Mouse (Mus musculus) left cerebral cortex, postnatal 10 days (tissue): ENCODE measurements around the gene Pcyt1b. TPM values are rescaled to one million over a fixed set of nuclear protein-coding genes. Genes with fewer than 3 reads are reported as not detected.

ENCODE experiments used
- DNase-seq, 2 experiments: peaks; one replicate each; pipeline ENCODE4 v3.0.0; 2021 to 2022; ENCODE audit warnings: low spot score in 2 of 2, mixed read lengths in 1 of 2; ENCODE audit errors: extremely low spot score in 1 of 2
- intact Hi-C: fragments of 180-260 bp; cut with DNase I; formaldehyde crosslinking; loops from one replicate; pipeline ENCODE4 v1.15.1; 2025
- total RNA-seq, 2 experiments: library from RNA; stranded (reverse); gene quantifications; 2 replicates each; pipeline ENCODE4 v1.2.3; 2021

The Pcyt1b gene
- 10 to 100 TPM; 57.9 to 62.5 TPM for total RNA-seq

GRCm38 (mm10) chrX:93654218-93655002, at the start of gene Pcyt1b:
Gene Pcyt1b (plus strand): TSS chrX:93654863.
- intact Hi-C loops: no loop called here
- DNase-seq: no peak

GRCm38 (mm10) chrX:93630256-93630655, 24.4 kb upstream of the Pcyt1b start:
- no peak for DNase-seq
- intact Hi-C loops: no loop called here

GRCm38 (mm10) chrX:93631657-93632449, 22.8 kb upstream of the Pcyt1b start, which contains the start of gene Pola1:
Gene Pola1 (minus strand): TSS chrX:93632155.
- DNase-seq: peak; percentile 76 to 88
- intact Hi-C loops: no loop called here

GRCm38 (mm10) chrX:93634861-93635375, 19.7 kb upstream of the Pcyt1b start:
- intact Hi-C loops: no loop called here
- no peak for DNase-seq

- intact Hi-C loops: no loop called here
- no peak for DNase-seq
Measured at GRCm38 (mm10) chrX:93643600-93643999, 11.1 kb upstream of the Pcyt1b start.

GRCm38 (mm10) chrX:93644022-93644421, 10.6 kb upstream of the Pcyt1b start:
- no peak for DNase-seq
- intact Hi-C loops: no loop called here

GRCm38 (mm10) chrX:93650738-93651137, 3.9 kb upstream of the Pcyt1b start:
- intact Hi-C loops: no loop called here
- no peak for DNase-seq

- intact Hi-C loops: no loop called here
- DNase-seq: no peak
Measured at GRCm38 (mm10) chrX:93655153-93655552, 490 bp downstream of the Pcyt1b start.

- no peak for DNase-seq
Measured at GRCm38 (mm10) chrX:93663919-93664586, 9.4 kb downstream of the Pcyt1b start.

GRCm38 (mm10) chrX:93664787-93665186, 10.1 kb downstream of the Pcyt1b start:
- intact Hi-C loops: no loop called here

More at GRCm38 (mm10) chrX:93663919-93664586, 9.4 kb downstream of the Pcyt1b start:
- intact Hi-C loops: no loop called here

GRCm38 (mm10) chrX:93674432-93674831, 19.8 kb downstream of the Pcyt1b start:
- intact Hi-C loops: no loop called here
- DNase-seq: no peak

More at GRCm38 (mm10) chrX:93664787-93665186, 10.1 kb downstream of the Pcyt1b start:
- DNase-seq: no peak

- peak; percentile 60 to 65 for DNase-seq
- intact Hi-C loops: no loop called here
Measured at GRCm38 (mm10) chrX:93674836-93675795, 20.5 kb downstream of the Pcyt1b start.

- intact Hi-C loops: no loop called here
- DNase-seq: no peak
Measured at GRCm38 (mm10) chrX:93676228-93676627, 21.6 kb downstream of the Pcyt1b start.

GRCm38 (mm10) chrX:93689287-93689686, 34.6 kb downstream of the Pcyt1b start:
- no peak for DNase-seq
- intact Hi-C loops: no loop called here

- intact Hi-C loops: no loop called here
- no peak for DNase-seq
Measured at GRCm38 (mm10) chrX:93690672-93691071, 36.0 kb downstream of the Pcyt1b start.

GRCm38 (mm10) chrX:93697596-93697995, 42.9 kb downstream of the Pcyt1b start:
- intact Hi-C loops: no loop called here
- DNase-seq: no peak

- intact Hi-C loops: no loop called here
- peak; percentile 30 to 67 for DNase-seq
Measured at GRCm38 (mm10) chrX:93700528-93701225, 46.0 kb downstream of the Pcyt1b start.
